Mouse (Mus musculus): ENCODE results near the gene Ccl4.

- no peak for TF ChIP-seq CTCF (IDR thresholded peaks at IDR 0.05; ENCODE audit: extremely low read depth, insufficient read depth, low read length)
- TF ChIP-seq POLR2A (IDR thresholded peaks at IDR 0.05; ENCODE audit: extremely low read depth, insufficient read depth, low read length): no peak
These were observed 15.8 kb upstream of the Ccl4 start for GRCm38 (mm10) chr11:83646356-83647149.

All from cortical plate, adult 2 months (tissue).